Mouse (Mus musculus): ENCODE results near the gene Meox1. TPM values are rescaled to one million over a fixed set of nuclear protein-coding genes. Genes with fewer than 3 reads are reported as not detected.

Gene Meox1
- 4.5 and 5.0 TPM in 2 replicates for total RNA-seq (2021)
- long read RNA-seq, partial matches to known transcripts = 1 of 5 reads
- long read RNA-seq, other reads (novel, unspliced or antisense) = 0 of 5 reads

DNA sequence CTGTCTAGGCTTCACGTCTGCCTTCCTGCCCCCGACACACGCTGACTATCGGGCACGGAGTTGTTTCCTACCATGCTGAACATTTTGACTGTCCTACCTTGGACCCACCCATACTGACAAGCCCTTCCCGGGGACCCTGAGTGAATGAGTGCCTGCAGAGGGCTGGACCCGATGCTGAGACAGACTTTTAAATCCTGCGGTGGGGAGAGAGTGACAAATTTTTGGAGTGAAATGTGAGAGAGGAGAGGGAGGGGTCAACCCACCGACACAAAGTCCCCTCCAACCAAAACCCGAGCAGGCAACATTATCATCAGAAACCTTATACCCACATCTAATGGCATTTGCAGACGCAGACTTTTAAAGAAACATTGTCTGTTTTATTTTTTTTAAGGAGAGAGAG lies at the start of gene Meox1:
TSS of gene Meox1 (minus strand) at position 171 of the 400 bp plus-strand sequence.
- no peak for DNase-seq

DNA sequence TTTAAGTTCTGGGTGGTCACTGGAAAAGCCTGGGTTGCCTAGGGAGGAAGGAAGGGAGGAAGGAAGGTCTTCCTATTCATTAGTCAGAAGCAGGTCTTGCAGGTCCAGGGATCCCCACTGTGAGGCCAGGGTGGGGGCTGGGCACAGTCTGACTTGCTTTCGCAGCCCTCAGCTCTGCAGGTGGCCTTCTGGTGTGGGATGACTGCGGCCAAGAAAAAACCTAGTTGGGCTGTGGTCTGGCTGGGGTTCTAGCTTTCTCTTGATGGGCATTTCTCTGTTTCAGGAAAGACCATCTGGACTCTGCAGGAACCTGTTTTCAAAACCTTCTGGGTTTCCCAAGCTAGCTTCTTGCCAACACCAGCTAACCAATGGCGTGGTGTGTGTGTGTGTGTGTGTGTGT lies 48.9 kb upstream of the Meox1 start:
- DNase-seq = peak; percentile 32

DNA sequence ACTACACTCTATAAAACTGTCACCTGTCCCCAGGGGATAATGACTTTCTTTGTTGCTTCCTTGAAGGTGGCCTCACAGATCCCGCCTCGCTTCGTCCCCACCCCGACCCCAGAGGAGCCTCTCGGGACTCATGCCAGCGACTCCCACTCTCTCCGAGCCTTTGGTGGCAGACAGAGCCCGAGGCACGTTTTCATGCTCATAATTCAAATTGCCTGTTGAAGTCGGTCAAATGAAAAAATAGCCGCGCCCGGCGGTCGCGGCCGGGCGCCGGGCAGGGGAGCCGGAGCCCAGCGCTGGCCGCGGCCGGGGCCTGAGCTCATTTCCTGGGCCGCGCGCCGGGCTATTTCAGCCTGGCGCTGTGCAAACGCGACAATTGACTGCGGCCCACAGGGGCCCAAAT lies 42.9 kb upstream of the Meox1 start:
- peak; percentile 47 for DNase-seq

DNA sequence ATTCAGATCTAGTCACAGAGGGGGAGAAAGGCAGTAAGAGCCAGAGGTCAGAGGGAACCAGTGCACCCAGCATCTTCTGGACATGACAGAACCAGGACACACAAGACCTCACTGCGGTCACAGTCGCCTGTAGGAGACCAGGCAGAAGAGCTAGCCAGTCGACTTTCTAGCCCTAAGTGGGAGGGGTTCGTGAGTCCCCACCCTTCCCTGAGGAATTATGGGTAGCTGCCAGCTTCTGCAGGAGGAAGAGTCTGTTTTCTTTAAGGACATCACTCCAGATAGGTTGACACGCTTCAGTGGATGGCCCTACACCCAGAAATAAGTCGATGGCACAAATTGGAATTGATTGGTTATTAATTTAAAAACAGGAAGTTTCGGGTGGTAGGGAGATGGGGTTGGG lies 42.2 kb upstream of the Meox1 start:
- DNase-seq = no peak

GRCm38 (mm10) chr11:101935743-101936142 lies 41.6 kb upstream of the Meox1 start:
- DNase-seq = no peak

DNA sequence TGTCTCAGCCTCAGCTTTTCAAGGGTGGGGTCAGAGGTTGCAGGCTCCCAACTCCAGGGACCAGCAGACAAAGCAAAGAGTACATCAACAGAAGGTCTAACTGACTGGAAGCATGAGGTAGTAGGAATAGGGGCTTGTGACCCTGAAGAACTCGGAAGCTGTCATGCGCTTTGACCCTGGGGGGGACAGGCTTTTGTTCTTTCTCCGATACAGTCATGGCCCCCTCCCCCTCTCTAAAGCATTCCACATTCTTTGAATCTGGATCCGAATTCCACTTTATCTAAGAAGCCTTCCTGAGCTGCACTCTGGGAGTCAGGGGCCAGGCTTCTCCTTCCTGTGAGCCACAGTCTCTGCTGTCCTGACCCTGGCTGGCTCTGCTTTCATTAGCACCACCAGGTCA lies 37.8 kb upstream of the Meox1 start:
- DNase-seq = no peak

DNA sequence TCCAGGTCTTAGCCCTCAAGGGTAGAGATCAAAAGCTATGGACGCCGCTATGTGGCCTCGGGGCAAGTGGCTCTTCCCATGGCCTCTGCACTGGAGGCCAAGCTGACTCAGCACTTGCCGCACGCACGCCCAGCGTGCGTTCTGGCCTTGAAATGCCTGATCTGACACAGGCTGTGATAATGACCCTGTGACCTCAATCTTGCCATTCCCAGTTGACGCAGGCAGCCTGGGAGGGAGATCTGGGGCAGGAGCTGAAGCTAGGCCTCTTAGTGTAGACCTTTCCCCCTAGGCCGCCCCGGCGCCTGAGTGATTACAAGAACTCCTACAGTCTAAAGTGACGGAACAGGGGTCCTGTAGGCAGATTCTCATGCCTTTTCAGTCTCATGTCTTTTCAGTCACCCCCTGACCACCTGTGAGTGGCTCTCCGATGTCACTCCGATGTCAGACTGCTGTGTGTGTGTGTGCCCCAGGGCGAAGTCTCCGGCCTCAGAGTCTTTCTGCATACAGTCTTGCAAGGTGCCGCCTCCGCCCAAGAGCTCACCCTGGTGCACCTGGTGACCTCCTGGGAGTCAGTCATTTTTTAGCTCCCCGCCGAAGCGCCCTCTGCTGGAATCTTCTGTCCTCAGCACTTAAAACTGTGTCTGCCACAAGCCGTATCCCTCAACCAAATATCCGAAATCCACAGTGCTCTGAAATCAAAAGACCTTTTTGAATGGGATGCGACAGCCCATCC lies 34.0 kb upstream of the Meox1 start:
- DNase-seq = peak; percentile 77

- DNase-seq = peak; percentile 39
These were observed 32.9 kb upstream of the Meox1 start for GRCm38 (mm10) chr11:101926951-101927589.

GRCm38 (mm10) chr11:101925636-101926035 lies 31.5 kb upstream of the Meox1 start:
- DNase-seq = no peak

GRCm38 (mm10) chr11:101924441-101924976 lies 30.3 kb upstream of the Meox1 start:
- no peak for DNase-seq

DNA sequence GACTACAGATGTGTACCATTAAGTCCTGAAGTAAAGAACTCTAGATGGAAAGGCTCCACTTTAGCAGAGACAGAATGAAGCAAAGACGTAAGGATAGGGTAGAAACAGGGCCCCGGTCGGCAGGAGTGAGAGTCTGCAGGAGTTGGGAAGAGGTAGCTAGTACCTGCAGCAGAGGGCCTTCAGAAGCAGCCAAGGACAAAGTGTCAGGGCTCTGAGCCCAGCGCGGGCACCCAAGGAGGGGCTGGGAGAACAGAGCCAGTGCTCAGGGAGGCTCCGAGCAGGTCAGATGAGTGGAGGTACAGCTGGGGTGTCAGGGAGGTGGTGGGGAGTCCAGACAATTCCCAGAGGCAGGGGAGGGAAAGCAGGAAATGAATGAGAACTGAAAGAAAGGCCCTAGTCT lies 29.8 kb upstream of the Meox1 start:
- no peak for DNase-seq

GRCm38 (mm10) chr11:101921361-101921952 lies 27.3 kb upstream of the Meox1 start:
- no peak for DNase-seq

DNA sequence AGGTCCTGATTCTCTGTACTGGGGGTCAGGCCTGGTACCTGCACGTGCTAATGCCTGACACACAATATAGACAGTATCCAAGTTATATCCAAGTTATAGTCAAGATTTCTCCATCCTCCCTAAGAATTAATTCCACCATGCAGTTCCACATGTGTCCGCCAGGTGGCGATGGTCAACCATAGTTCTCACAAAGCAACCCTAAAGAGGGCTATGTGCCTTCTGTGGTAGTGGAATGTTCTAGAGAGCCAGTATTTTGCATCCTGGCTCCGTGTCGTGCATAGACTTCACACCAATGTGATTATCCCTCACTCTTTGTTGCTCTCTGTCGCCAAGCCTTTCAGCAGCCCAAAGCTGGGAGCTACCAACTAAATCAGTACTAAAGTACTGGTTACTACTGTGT lies 25.5 kb upstream of the Meox1 start:
- DNase-seq = peak; percentile 82

DNA sequence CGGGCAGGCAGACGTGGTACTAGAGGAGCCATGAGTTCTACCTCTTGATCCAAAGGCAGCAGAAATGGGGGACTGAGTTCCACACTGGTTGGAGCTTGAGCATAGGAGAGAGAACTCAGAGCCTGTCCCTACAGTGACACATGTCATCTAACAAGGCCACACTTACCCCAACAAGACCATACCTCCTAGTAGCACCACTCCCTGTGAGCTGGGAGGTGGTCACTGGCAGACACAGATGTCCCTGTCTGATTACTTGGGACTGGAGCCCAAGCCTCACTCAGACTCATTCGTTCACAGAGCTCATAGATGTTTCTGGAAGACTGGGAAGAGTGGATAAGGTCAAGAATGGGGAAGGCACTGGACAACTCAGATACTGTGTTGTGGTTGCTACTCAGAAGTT lies 24.4 kb upstream of the Meox1 start:
- no peak for DNase-seq

- no peak for DNase-seq
These were observed 22.6 kb upstream of the Meox1 start for GRCm38 (mm10) chr11:101916772-101917171.

DNA sequence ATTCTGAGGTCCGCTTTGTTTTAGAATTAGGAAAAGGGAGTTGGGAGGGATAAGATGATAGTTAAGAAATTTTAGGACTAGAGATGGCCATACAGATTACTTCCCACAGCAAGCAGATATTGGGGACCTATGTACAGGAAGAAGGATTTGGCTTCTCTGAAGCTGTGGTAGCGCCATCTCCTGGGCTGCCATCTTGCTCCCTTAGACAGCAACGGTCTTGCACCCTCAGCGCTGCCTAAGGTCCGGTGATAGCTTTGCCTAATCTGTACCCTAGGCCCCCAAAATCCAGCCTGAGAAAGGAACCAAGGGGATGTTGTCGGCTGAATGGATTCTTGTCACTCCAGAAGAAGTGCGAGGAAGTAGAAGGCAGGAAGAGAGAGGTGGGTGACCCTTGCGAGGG lies 19.4 kb upstream of the Meox1 start:
- DNase-seq = no peak

DNA sequence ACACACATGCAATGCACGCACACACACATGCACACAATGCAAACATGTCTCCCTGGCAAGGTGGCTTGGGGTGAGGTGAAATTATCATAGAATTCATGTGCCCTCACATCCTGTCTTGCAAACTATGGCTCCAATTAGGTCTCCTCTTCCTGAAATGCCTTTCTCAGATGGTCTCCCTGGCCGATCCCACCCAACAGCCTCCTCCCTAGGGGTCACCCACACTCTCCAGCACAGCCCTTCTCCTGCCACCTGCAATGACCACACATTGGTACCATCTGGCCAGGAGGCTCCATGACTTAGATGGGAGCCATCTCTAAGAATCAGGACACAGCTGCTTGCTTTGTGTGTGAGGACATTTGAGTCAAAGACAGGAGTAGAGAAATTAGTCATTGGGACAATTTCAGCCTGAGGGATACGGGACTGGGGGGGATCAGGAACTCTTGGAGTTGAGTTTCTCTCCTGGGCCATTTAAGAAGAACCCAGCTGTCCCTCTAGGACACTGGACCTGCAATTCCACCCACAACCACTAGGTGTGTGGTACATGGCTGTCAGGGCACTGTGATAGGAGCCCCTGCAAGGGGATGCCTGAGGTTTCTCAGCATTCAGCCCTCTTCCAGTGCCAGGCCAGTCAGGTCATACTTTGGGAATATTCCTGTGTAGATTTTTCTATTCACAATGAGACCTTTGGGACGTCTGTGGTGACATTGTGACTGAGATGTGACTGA lies 17.8 kb upstream of the Meox1 start:
- no peak for DNase-seq

DNA sequence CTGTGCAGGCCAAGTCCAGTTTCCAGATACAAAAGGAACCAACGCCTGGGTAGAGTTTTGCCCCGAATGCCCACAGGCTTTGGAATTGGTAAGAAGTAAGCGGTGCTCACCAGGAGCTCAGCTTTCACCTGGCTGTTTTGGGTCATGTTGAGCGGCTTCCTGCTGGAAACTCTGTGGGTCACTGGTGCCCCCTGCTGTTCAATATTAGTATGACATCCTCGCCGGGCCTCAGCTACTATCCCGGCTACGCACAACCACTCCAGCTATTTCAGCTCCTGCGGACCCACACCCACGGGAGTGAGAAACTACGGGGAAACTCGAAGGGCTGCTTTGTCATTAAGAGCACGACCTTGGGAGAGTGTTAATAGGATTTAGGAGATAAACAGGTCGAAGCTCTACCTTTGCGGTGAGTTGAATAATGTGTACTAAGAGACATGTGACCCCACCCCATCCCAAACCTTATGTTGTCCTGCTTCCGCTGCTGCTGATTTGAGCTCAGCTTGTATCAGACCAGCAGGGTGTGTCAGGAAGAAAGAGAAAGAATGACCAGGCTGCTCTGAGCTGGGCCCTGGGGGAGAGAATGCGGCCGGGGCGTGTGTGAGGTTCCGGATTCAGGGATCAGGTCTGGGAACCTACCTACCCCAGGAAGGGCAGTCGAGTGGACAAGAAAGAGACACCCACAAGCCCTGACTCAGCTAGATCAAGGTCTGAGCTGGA lies 16.2 kb upstream of the Meox1 start:
- peak; percentile 80 for DNase-seq

DNA sequence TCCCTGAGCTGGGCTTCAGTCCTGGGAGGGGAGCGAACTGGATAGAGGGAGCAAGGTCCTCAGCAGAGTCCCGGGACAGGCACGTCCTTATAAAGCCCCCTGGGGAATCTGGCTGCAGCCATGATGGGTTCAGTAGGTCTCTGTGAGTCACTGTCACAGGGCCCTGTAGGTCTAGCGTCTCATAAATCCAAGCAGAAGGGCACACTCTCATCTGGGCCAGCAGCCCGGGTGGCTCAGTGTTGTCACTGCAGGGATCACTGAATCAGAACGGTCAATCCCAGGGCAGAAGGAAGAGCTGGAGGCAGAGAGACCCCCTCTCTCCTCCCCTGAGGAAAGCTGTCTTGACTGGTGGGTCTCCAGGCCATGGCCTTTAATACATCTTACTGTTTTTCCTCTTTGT lies 14.6 kb upstream of the Meox1 start:
- DNase-seq = no peak

- peak; percentile 82 for DNase-seq
These were observed 10.9 kb upstream of the Meox1 start for GRCm38 (mm10) chr11:101905115-101905514.

DNA sequence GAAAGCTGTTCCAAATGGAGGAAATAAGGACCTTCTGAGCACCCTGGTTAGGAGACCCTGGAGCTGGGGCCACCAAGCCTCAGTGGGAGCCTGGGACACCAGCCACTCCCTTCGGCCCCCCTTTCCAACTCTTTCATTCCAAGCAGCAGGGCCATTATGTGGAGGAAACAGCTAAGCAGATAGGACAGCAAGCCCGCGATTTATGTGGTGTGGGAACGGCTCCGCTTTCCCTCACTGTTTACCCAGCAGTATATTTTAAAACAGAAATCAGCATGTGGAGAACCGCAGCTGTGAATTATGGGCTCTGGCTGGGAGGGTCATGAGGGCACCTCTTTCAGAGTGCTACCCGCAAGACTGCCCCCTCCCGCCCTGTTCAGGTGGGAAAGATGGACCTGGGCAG lies 7.1 kb upstream of the Meox1 start:
- no peak for DNase-seq

DNA sequence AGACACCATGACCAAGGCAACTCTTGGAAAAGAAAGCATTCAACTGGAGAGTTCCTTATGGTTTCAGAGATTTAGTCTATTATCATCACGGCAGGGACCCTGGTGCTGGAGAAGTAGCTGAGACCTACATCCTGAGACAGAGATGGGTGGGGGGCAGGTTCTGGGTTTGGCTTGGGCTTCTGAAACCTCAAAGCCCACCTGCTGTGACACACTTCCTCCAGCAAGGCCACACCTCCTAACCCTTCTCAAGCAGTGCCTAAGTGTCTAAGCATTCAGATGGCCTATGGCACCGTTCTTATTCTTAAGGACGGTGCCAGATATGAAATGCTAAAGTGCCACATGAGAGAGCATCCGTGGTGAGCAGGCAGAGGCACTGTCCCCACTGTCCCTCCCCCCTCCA lies 4.2 kb upstream of the Meox1 start:
- no peak for DNase-seq

Measured in adrenal gland, postnatal 25 days (tissue).